Mouse (Mus musculus) left cerebral cortex, postnatal 10 days (tissue): ENCODE measurements at regions not wholly inside any gene's neighbourhood (a gene's known extent, or its start where the extent isn't known, plus 50 kb on each side); places are given as distances from the start of the nearest gene placed in this dataset.

Experiments used
- DNase-seq, 2 experiments: peaks; one replicate each; pipeline ENCODE4 v3.0.0; 2021 to 2022; ENCODE audit warnings: low spot score in 2 of 2, mixed read lengths in 1 of 2; ENCODE audit errors: extremely low spot score in 1 of 2
- intact Hi-C: fragments of 180-260 bp; cut with DNase I; formaldehyde crosslinking; loops from one replicate; pipeline ENCODE4 v1.15.1; 2025

DNA sequence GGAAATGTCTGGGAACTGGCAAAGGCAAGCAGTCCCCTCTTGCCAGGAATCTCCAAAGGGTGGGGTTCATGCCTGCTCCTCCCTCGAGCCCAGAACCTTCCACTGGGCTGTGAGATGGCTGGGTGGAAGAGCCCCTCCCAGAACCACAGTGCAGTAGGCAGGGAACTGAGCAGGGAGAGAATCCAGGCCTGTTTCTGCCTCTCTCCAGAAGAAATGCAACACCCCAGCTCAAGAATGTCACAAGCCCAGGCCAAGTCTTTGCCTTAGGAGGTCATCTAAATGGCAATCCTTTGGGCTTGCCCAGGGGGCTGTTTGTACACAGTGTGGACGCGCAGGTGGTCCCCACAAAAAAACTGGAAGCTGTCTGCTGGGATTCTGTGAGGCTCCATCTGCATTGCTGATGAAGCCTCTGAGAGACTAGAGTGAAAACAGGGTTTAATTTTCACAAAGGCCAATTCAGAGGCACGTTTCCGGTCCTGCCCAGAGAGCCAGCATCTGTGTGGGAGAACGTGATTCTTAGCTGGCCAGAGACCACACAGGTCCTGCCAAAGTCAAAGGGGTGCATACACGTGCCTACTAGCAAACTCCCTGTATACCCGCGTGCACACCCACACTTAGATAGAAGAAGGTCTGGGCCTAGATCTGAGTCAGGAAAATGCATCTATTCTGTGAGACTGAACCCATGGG lies 129.0 kb downstream of the Hmg20a start:
- intact Hi-C loops: no loop called here
- no peak for DNase-seq

DNA sequence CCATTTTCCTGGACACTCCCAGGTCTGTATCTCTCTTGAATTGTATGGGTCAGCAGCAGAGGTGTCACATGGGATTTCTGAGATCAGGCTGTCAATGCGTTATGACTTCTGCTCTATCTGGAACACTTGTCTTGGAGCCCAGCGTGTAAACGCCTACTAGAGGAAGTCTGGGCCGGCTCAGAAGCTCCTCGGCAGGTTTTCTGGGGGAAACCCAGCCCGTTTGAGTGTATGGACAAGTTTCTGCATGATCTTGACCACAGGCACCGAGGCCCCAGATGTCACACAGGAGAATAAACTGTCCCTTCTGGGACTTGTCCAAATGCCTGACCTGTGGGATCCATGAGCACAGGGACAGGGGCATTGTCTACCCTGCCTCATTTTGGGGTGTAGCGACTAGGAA lies 131.4 kb downstream of the Hmg20a start:
- intact Hi-C loops: loop anchor here (5.0 kb wide), 2 partner anchors 287 to 347 kb away; no protein-coding TSS in a partner anchor
- no peak for DNase-seq

DNA sequence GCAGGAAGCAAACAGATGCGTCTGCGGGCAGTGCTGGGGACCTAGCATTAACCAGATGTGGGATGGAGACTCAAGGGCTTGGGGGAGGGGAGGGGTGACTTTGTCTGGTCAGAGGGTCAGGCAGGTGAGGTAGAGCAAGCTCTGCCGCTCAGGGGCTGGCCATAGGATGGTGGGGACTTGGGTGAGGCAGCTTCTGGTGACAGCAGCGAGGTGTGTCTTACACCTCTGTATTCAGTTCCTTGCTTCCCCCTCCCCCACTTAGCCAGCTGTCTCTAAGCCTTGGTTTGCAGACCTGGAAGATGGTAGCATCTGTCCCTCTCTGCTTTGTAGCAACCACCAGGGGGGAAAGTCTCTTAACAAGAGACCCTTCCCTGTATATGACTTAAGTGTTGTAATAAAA lies 131.8 kb downstream of the Hmg20a start:
- intact Hi-C loops: loop anchor here (5.0 kb wide), 2 partner anchors 288 to 348 kb away; no protein-coding TSS in a partner anchor

DNA sequence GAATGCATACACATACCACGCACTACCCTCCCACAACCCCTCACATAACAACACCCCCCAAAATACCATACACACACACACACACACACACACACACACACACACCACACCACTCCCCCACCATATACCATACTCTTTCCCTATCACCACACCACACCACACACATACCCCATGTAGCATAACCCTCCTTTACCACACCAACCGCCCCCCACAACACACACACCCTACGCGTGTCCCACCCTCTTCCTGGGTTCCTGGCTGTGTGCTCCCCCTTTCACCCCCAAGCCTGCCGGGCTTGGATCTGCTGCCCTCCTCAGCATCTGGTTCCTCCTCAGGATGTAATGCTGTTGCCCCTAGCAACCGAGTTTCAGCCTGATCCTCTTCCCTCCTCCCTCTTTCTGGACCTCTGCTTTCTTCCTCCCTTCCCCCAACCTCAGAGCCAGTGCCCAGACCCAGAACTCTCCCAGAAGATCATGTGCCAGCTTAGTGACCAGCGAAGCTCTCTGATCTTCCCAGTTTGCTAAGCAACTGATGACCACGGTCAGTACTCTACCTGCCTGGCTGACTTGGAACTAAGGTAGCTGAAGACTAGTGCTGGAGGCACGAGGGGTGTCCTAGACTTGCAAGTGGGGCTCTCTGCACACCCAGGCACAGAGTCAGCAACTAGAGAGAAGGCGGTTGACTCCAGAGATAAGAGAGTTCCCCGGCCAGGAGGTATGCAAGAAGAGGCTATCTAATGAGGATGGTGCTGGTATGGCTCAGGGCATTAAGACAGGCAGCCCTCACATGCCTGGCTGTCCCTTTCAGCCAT lies 133.2 kb downstream of the Hmg20a start:
- peak; percentile 43 for DNase-seq
- intact Hi-C loops: loop anchor here (5.0 kb wide), 2 partner anchors 289 to 349 kb away; no protein-coding TSS in a partner anchor

More for the DNA sequence above, 131.8 kb downstream of the Hmg20a start:
- DNase-seq: no peak

DNA sequence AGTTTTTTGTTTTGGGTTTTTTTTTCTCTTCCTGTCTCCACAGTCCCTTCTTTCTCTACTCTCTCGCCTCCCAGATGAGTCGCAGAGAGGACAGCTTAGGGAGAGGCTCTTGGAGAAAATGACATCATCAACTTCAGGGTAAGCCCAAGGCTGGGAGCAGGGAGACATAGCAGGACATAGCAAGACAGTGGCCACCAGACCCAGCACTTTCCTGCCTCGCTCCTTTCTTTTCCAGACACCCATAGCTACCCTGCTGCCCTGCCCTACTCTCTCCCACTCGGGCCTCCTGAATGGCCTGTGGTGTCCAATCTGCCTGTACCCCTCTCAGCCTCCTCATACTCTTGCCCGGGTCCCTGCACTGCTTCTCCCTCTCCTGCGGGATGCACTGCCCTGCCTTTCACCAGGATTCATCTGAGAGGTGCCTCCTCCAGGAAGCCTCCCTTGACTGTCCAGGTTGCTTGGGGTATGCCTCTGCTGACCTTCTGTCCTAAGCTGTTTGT lies 133.8 kb downstream of the Hmg20a start:
- DNase-seq: no peak
- intact Hi-C loops: loop anchor here (5.0 kb wide), 2 partner anchors 290 to 350 kb away; no protein-coding TSS in a partner anchor

DNA sequence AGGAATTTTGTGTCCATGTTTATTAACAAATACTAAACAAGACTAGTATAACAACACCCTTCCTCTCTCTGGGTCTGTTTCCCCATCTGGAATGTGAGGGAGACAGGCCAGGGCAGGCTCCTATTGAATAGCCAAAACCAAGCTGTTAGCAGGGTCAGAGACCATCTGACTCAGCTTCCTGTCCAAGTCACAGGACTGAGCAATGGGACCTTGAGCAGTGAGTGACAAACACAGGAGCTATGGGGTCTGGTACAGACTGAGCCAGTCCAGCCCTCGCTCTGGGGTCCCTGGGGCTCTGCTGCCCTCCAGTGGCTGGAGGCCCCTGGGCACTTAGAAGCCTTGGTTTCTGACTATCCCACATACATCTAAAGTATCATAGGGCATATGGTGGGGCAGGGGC lies 134.4 kb downstream of the Hmg20a start:
- intact Hi-C loops: loop anchor here (5.0 kb wide), 2 partner anchors 290 to 350 kb away; no protein-coding TSS in a partner anchor
- peak; percentile 34 to 84 for DNase-seq

DNA sequence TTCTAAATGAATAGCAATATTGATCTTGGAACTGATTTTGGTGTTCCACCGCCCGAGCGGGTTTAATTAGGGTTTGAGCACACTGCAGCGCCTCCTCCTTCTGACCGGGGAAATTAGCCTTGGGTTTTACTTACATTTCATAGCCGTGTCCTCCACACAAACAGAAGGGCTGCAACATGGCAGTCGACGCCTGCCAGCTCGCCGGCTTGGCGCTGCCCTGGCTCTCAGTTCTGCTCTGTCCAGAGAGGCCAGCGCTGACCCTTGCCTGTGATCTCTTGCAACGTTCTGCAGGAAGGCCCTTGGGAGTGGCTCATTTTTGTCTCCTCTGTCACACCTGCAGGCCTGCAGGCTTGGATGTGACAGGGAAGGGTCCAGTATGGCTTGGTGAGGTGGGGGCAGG lies 135.2 kb downstream of the Hmg20a start:
- intact Hi-C loops: loop anchor here (5.0 kb wide), 2 partner anchors 291 to 351 kb away; no protein-coding TSS in a partner anchor
- DNase-seq: no peak

DNA sequence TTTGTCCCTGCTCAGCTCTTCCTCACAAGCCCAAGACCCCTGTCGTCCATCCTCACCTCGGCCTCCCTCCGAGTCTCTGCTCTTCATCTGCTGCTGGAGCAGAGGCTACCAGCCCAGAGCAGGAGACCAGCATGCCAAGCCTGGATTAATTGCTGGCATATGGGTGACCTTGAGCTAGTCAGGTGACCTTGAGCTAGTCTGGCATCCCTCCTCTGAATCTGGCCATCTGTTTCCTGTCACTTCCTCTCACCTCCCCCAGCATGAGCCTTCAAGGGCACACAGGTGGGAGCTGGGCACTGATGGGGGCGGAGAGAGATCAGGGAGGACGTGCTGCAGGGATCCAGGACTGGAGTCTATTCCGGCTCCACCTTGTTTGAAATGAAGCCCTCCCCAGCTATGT lies 135.7 kb downstream of the Hmg20a start:
- intact Hi-C loops: loop anchor here (5.0 kb wide), 2 partner anchors 292 to 352 kb away; no protein-coding TSS in a partner anchor
- DNase-seq: no peak

DNA sequence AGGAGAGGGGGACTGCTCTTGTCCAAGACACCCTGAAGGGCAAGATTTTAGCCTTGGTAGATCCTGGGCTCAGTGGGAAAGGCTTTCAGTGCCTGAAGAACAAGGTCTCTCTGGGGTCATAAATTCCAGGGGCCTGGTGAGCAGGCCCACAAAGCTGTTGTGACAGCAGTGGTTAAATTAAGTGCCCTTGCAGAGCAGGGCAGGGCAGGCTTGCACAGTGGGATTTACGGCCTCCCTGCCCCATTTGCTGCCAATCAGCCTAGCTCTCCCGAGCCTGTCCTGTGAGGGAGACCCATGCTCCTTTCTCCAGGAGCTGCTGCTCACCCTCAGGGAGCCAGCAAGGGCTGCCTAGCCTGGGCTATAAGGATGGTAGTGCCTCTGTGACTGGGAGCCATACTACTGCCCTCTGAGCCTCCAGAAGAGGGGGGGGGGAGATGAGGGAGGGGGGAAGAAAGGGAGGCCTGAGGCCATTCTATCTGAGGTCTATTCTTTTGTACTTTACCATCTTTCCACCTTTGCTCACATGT lies 141.3 kb downstream of the Hmg20a start:
- intact Hi-C loops: no loop called here
- DNase-seq: no peak

DNA sequence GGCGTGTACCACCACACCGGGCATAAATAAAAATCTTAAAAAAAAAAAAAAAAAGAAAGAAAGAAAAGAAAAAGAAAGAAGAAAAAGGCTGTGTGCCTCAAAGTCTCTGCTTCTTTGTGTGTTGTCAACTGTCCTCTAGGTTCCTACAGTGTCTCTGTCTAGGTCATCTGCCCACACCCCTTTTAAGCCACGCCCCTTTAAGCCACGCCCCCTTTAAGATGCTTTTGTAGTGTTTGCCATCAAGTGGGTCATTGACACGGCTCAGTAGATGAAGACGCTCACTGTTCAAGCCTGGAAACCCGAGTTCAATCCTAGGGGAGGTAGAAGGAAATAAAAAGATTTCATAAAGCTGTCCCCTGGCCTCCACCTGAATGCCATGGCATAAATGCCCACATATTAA lies 144.0 kb downstream of the Hmg20a start:
- intact Hi-C loops: no loop called here

DNA sequence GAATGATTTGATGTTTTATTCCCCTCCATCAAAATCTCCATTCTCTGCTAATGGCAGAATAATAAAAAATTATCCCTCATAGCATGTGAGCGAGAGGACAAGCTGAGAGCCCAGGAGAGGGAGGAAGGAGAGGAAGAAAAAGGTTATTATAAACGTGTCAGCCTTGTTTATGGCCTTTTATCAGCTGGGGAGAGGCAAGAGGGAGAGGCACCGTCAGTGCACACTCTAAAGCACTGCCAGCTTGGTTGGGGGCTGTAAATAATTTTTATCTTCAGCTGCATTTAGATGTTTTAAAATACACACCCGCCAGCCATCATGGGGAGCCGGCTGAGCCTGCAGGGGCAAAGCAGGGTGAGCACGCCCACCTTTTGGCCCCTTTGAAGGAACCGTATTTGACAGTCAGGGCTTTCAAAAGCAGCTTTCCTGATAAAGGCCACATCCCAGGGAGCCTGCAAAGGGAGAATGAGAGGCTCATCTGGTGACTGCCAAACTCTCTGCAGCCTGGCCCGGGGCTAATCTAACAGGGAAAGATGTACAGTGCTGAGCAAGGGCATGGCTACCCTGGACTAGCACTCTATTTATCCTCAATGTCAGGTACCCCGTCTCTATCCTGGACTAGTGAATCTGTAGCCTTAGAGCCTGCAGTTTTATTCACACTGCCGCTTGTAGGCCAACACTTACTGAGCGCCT lies 145.8 kb downstream of the Hmg20a start:
- no peak for DNase-seq
- intact Hi-C loops: no loop called here

More for the DNA sequence above, 144.0 kb downstream of the Hmg20a start:
- DNase-seq: no peak
